Mouse (Mus musculus) c-Kit-positive CD71-positive TER-119-positive erythroid progenitor cells, embryonic 14.5 days (primary cell): ENCODE data around the gene Prr22.

ENCODE experiments used
- DNase-seq: peaks from one replicate; pipeline ENCODE4 v3.0.0-alpha.2; 2013; ENCODE audit warnings: low spot score

The Prr22 gene

GRCm38 (mm10) chr17:56805784-56806183 lies 35.7 kb downstream of the Prr22 start:
- DNase-seq, result no peak

GRCm38 (mm10) chr17:56808518-56808917 lies 38.5 kb downstream of the Prr22 start:
- peak; percentile 45 for DNase-seq

GRCm38 (mm10) chr17:56810245-56810644 lies 40.2 kb downstream of the Prr22 start:
- DNase-seq, result no peak

DNA sequence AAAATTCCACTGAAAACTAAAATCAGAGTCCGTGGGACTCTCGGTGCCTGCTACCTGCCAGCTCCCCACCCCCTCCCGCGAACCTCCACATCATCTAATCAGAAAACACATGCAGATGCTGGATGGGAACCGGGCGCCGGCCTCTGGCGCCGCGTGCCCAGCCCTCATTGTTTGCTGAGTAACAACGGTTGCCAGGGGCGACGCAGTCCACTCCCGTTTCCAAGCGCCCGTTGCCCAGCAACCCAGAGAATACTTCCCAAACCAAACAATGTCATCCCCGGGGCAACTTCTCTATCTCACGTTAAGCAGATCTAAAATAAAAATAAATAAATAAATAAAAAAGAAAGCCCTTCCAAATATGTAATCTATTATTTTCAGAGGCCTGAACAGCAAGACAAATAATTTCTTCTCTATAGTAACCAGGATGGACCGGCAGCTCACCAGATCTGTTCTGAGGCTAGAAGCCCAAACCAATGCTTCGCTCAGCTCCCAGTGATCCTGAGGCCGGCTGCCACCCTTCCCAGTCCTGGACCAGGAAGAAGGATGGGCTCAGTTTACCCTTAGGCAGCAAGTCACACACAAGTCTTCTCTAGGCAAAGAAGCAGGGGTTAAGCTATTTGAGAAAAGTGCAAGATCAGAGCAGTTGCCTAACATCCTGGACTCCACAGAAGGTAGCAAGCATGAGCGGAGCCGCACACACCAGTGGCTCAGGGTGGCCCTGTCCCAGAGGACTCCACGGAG lies 44.4 kb downstream of the Prr22 start:
- peak; percentile 56 for DNase-seq

DNA sequence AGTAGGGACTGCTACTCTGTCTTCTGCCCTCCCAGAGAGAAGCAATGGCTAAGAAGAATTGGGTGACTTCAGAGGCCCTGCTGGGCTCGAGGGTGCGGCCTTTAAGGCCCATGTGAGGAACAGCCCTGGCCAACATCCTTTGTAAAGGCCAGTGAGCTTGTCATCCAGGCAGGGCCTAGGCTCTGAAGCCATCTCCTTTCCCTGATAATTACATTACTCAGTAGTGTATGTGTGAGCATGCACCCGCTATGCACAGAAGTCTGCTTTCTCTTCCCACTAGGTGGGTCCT lies 45.0 kb downstream of the Prr22 start:
- no peak for DNase-seq

- DNase-seq, result peak; percentile 83
Measured at GRCm38 (mm10) chr17:56818067-56818636, 48.1 kb downstream of the Prr22 start.

DNA sequence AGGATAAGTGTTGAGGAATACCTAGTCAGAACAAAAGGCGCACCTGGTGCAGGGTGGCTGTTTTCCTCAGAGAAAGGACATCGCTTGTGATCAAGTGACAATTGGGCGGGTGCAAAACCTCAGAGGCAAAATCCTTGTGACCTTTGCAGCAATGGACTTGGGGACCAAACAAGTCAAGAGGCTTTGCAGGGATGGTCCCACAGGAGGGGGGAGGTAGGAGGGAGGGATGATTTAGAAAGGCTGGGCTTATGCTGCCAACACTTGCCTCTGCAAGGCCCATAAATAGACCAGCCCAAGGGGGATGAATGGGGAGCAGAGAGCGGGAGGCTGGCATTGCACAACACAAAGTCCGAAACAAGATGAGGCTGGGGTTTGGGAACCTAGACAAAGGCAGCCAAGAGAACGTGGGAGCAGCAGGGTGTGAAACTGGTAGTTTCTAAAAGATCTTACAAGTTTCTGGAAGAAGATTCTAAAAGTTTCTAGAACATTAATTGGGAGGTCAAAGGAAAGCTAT lies 49.0 kb downstream of the Prr22 start:
- DNase-seq, result no peak

DNA sequence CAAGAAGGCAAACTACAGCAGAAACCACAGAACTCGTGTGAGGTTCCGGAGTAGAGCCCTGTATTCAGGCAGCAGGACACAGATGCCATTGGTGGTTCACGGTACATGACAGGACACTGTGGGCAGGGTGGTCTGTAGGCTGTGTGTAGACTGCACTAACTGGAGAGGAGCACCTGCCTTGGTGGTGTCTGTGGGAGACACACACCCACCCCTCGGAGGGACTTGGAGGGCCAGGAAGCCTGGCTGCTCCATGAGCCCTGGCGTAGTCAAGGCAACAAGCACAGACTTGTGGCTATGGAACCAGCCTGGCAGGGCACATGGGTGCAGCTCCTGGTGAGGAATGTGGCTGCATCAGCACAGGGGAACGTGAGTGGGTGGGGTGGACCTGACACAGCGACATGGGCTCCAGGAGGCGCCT lies 49.7 kb downstream of the Prr22 start:
- no peak for DNase-seq
